Mouse (Mus musculus) lung, adult 2 months (tissue): ENCODE measurements around the gene Caskin2.

Experiments
- CTCF ChIP-seq: fragments of 200-500 bp; IDR thresholded peaks from 2 replicates; pipeline ENCODE4 v1.5.1; 2011; ENCODE audit warnings: mild to moderate bottlenecking, low read length, control low read depth; ENCODE audit not compliant: insufficient read depth
- POLR2A ChIP-seq: fragments of 200-500 bp; IDR thresholded peaks from 2 replicates; pipeline ENCODE4 v1.6.1; 2011; ENCODE audit warnings: low read depth, mild to moderate bottlenecking, control low read depth, low read length, borderline replicate concordance; ENCODE audit errors: extremely low read depth

- no peak for TF ChIP-seq CTCF
- no peak for TF ChIP-seq POLR2A
Measured at GRCm38 (mm10) chr11:115805005-115805404, 8.4 kb downstream of the Caskin2 start.
